ENCODE assay signal across 25 mouse cellular contexts in the genomic region with DNA sequence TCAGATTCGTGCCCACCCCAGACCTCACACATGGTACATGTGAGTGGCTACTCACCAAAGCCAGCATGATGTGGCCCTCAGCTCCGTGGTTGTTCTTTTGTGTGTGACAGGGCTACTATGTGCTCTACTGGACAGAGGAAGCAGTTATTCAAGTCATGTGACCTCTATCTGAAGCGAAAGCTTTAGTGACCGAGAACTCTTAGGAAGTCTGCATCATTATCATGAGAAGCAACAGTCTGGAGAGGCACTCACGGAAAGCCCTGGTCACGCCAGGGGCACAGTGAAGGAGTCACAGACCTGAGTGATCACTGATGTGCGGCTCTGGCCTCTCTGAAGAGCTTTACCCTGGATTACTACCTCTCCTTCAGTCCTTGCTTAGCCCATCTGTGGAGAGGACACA. TPM values are rescaled to one million over a fixed set of nuclear protein-coding genes. Genes with fewer than 3 reads are reported as not detected.
"Had no signal": no experiment of that assay in that cellular context is flagged by ENCODE, and none has a peak within 500 bp of the region (broad histone marks: within the 10 kb centered on the region; RNA-seq: fewer than 3 reads in every experiment).

No protein-coding gene starts in this region.

- DNase-seq: gastrocnemius, adult 2 months; gastrocnemius, postnatal 10 days; gastrocnemius, postnatal 25 days; heart, adult 11 months; heart, adult 2 months; heart, postnatal 14 days; heart, postnatal 36 days; kidney, adult 11 months; kidney, adult 2 months; kidney, adult 9 months; kidney, postnatal 14 days; kidney, postnatal 36 days; layer of hippocampus, adult 9-11 months; layer of hippocampus, postnatal 36 days; left cerebral cortex, postnatal 4 days had no signal

- ATAC-seq: hindbrain, postnatal 0 days; intestine, embryonic 16.5 days had no signal

- H3K4me3 ChIP-seq: gastrocnemius, adult 2 months; heart, adult 2 months; heart, embryonic 13.5 days; heart, embryonic 15.5 days; hindbrain, embryonic 13.5 days; hindbrain, embryonic 15.5 days; kidney, embryonic 15.5 days; limb, embryonic 13.5 days; limb, embryonic 15.5 days had no signal

- H3K4me1 ChIP-seq: heart, embryonic 13.5 days; heart, embryonic 15.5 days; hindbrain, embryonic 13.5 days; hindbrain, embryonic 15.5 days; kidney, embryonic 15.5 days; limb, embryonic 13.5 days; limb, embryonic 15.5 days had no signal

- H3K36me3 ChIP-seq: heart, embryonic 13.5 days; heart, embryonic 15.5 days; kidney, embryonic 15.5 days; limb, embryonic 13.5 days; limb, embryonic 15.5 days had no signal

- H3K9me3 ChIP-seq: heart, embryonic 13.5 days; heart, embryonic 15.5 days; hindbrain, embryonic 13.5 days; hindbrain, embryonic 15.5 days; kidney, embryonic 15.5 days; limb, embryonic 13.5 days; limb, embryonic 15.5 days had no signal

- H3K27me3 ChIP-seq: heart, embryonic 13.5 days; heart, embryonic 15.5 days; hindbrain, embryonic 13.5 days; hindbrain, embryonic 15.5 days; kidney, embryonic 15.5 days; limb, embryonic 13.5 days; limb, embryonic 15.5 days had no signal

RNA-seq across cellular contexts. Expression of gene Mok, which starts 18.4 kb away (rescaled TPM):
- total RNA-seq: gastrocnemius, postnatal 25 days had no signal
- polyA plus RNA-seq: liver, adult 2 months had no signal
